Mouse (Mus musculus) right cerebral cortex, postnatal 25 days (tissue): ENCODE data around the gene Asb18.

ENCODE experiments used
- DNase-seq: peaks from one replicate; pipeline ENCODE4 v3.0.0; 2022

Asb18 gene

DNA sequence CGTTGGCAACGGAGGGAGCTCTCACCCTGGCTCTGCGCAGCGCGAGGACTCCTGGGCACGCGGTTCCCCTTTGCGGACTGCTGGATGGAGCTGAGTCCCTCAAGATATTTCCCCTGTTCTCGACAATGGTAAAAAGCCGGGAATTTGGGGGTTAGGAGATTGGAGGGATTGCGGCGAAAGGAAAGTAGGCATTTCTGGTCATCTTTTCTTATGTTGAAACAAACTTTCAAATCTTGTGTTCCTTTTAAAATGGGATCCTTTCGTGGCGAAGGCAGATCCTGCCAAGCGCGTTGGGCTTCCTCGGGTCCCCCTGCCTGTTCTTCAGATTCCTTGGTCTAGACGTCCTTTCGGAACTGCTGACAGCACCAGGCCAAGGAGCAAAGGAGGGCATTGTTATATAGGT, 82.4 kb downstream of the Asb18 start:
- DNase-seq, result no peak

DNA sequence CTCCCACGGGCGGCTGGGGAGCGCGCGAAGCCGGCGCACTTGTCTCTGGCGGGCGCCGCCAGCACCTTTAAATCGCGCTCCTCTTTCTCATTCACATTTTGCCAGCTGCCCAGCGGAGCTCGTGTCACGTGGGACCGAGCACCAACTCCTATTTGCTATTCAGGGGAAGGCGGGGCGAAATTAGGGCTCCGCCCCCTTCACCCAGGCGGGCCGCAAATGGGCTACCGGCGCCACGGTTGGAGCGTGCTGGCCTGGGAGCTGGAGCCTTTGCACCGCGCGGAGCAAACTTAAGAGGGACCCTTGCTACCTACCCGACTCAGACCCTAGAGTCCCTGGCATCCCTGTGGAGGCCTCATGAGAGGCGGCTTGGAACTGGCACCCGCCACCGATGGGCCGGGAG, 83.3 kb downstream of the Asb18 start, which contains the start of gene Gbx2:
Gbx2 (minus strand) TSS at position 60 of the 400 bp plus-strand sequence.
- no peak for DNase-seq

DNA sequence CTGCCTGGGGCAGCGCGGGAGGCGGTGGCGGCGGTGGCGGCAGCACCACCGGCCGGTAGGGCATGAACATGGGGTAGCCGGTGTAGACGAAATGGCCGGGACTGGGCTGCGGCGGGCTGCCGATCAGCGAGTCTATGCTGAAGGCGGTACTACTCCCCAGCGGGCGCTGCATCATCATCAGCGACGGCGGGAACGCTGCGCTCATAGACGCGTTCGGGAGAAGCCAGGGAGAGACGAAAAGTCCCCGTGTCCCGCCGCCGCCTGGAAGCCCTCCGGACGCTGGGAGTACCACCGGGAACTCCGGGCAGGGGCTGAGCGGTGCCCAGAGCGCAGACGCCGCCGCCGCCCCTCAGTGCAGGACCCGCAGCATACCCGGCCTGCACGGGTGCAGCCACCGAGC, 83.9 kb downstream of the Asb18 start:
- no peak for DNase-seq

DNA sequence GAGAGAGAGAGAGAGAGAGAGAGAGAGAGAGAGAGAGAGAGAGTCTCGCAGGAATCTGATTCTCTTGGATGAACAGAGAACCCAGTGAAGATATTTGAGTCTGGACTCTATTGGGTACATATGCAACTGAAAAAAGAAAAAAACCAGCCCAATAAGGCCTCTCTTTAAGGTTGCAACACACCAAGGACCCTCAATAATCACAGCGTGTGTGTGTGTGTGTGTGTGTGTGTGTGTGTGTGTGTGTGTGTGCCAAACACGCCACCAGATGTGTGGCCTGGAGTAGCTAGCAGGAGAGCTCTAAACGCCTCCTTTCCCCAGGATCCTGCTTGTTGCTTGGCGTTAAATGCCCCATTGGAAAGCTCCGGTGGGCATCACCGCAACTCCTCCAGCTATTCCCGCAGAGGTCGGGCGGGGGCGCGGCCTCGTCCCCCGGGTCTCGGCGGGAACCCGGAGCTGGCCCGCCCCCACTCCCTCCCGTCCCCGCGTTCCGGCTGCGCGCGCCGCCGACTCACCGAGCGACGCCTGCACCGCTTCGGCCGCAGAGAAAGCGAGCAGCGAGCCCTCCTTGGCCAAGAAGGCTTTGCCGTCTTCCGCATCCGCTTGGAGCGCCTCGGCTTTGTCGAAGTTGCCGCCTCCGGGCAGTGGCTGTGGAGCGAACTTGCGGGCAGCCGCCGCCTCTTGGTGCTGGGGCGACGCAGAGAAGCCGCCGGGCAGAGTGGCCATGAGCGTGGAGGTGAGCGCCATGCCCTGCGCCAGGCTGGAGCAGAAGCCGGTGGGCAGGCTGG, 84.6 kb downstream of the Asb18 start:
- DNase-seq, result no peak

DNA sequence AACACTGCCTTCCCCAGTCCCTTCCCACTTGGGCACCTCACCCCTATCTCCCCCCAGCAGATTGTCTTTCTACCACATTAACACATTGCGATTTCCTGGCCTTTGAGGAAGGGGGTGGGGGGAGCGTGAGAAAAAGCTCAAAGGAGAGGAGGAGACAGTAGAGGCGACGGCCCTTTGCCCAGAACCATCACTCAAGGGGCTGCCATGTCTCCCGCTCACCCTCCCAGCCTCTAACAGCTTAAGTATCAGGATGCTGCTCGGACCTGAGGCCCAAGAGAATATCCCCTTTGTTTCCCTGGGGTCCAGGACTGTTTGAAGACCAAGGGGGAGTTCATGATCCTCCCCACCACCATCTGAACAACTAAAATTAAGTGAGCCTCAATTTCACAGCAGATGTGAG, 85.3 kb downstream of the Asb18 start:
- no peak for DNase-seq

DNA sequence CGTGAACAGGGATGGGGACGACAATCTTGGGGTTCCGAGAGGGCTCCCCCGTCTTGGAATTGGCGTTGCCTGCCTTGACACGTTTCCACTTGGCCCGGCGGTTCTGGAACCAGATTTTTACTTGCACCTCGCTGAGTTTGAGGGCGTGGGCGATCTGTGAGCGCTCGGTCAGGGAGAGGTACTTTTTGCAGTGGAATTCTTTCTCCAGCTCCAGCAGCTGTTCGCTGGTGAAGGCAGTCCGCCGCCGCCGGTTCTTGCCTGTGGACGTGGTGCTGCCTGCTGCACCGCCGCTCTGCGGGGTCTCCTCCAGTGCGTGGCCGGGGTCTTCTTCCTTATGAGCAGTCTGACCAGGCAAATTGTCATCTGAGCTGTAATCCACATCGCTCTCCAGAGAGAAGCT, 85.8 kb downstream of the Asb18 start:
- DNase-seq, result no peak

DNA sequence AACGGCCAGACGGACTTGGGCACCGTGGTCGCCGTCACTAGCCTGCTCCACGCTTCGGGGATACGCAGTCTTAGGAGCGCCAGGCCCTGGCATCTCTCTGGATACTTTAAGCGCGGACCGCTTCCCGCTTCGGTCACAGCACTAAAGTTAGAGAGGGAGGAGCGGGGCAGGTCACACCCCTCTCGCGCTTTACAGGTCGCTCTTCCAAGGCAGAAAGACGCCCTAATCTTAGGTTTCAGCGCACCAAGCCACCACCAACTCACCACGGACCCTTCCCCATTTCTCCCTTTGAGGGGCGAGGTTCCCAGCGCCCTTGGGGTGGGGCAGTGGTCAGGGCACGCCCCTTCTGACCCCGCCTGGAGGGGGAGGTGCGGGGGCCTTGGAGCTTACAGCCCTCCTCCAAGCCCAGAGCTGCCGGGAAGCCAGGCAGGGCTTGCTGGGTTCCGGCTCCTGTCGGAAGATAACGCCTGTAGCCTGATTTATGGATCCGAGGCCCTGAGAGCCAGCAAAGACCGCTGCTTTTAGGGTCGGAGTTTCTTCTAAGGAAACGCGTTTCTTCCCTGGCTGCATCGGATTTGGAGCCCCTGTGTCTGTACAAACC, 87.3 kb downstream of the Asb18 start:
- DNase-seq, result no peak

DNA sequence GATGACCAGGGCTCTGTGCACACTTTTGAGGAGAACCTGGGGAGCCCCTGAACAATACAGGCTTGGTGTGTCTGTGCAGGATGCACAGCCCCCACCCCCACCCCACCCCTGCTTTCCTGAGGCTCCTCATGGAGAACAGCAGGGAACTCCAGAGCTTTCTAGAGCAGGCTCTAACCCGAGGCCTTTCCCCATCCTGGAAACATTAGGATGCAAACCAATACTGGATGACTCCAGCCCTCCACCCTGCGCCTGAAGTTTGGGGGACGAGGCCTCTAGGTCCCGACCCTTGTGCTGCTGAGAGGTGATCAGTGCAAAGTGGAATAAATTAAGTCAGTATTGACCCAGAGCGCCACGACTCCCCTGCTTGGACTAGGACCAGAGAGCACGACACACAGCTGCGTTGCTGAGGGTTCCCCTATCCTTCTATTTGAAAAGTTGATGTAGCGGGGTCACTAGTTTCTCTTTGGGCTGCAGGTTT, 87.8 kb downstream of the Asb18 start:
- DNase-seq, result no peak

DNA sequence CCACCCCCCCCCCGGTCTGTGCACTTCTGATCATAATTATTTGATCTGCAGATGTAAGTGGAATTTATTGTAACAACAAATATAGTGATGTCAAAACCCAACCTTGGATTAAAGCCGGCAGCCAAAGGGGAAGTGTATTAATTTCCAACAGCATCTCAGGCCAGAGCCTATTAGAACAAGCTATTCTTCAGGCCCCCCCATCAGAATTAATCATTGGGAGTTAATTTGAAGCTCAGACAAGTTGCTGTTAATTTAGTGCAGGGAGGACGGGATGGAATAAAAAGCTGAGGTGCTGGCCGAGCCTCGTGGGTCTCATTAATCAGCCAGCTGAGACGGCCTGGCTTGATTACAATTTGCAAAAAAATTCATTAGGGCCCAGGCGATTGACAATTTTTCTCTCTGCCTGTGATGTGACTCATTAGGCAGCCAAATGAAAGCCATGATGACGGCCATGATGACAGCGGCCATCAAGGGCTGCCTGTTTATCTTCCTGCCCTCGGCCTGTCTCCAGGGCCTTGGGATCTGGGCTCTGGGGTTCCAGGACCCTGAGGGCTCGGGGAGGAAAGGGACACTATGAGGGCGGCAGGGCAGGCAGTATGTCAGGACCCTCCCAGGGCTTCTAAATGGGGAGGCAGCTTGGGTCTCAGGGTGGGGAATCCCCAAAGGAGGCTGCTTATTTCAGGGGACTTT, 88.8 kb downstream of the Asb18 start:
- no peak for DNase-seq

DNA sequence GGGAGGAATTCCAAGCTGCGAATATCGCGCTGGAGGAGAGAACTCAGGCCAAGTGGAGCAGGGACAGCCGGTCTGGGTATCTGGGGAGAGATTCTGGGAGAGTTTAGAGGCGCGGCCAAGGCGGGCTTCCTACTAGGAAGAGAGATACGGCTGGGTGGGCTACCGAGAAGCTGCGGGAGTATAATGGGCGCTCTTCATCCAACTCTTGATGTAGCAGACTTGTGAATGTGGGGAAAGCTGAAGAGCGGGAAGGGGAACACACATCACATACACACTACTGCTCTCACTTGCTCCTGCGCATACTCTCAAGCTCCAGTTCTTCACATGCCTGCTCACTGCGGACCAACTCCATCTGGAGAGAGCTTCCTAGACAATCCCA, 90.8 kb downstream of the Asb18 start:
- no peak for DNase-seq

DNA sequence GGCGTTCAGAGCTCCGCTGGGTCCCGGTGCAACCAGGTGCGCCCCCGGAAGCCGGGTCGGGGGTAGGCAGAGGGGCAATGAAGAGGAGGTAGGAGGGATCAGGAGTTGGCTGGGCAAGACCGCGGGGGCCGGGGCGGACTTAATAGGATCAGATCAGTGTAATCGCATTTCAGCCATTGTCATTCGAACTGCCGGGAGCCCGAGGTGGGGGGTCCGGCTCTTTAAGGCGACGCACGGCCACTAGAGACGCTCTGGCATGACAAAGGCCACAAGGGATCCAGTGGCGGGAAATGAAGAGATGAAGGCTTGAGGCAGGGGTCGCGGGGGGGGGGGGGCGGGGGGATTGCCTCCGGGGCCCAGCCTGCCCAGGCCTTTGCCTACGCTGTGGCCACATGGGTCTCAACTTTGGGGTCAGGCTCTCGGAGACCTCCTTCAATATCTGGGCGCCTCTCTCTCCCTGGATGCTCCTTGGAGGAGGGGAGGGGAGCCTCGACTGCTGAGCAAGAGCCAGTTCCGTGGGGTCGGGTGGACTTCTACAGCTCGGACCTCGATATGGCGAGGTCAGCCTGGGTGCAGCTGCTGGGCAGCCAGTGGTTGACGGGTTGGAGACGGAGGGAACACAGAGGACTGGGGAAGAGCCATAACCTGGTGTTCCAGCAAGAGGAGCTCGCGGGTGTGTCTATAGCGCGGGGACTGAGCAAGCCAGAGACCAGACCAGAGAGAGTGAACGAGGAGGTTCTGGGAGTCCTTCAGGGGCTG, 91.4 kb downstream of the Asb18 start:
- no peak for DNase-seq

DNA sequence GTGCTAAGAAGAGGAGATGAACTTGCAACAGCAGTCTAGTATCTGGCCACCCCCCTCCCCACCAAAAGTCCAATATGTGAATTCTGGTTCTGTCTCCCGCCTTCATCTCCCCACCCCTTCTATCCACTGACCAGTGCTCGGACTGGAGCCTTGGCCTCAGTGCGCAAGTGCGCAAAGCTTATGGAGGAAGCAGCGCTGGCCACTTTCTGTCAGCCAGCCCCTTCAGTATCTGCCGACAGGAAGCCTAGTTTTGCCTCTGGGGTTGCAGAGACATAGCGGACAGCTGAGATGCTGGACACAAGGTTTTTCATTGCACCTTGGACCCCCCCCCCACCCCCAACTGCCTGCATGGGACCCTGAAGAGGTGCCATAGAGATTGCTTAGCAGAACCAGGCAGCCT, 92.2 kb downstream of the Asb18 start:
- no peak for DNase-seq

DNA sequence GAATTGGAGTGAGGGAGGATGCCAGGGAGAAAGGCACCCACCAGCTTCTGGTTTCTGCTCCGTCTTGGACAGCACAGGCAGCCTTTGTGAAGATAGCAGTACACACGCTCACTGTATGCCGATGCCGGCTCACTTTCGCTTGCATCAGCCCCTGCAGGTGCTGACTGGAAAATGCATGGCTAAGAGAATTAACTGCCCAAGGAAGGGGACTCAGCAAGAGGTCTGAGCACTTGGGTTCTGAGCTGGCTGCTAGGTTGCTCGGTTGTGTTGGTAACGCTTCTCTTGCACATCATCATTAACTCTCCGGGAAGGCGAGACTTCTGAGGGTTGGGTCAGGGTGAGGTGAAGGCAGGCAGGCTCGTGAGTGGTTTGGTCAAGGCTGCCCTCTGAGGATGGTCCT, 92.7 kb downstream of the Asb18 start:
- DNase-seq, result no peak

DNA sequence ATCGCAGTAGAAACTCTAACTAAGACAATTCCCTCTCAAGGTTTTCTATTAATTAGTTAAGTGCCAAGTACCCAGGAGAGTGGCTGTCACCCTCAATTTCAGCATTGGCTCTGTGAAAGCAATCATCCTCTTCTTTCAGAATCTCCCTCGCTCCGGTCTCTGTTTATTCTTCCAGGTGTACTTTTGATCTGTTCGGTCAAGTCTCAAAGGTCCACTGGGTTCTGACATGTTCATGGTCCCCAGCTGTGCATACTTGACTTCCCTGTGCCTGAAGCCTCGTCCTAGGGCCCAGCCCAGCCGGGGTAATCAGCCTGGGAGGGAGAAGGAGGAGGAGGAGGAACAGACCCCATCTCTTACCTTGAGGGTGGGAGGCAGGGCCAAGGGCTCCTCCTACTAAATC, 95.3 kb downstream of the Asb18 start:
- DNase-seq, result no peak

DNA sequence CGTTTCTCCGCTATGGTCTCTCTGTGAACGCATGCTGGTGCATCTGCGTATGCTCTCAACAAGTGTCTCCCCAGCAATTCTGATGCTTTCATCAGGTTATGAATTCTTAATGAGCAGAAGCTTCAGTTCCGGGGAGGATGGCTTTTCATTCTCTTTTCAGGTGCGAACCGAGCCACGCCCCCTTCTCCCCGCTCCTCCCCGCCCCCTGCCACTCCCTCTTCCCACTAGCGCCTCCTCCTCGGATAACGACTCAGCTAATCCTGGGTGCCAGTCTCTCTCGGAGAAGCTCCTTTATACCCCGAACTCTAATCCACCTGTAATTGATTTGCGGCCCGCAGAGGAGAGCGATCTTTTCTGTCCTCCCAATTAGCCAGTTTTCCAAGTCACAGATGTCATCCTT, 96.4 kb downstream of the Asb18 start:
- DNase-seq, result no peak

DNA sequence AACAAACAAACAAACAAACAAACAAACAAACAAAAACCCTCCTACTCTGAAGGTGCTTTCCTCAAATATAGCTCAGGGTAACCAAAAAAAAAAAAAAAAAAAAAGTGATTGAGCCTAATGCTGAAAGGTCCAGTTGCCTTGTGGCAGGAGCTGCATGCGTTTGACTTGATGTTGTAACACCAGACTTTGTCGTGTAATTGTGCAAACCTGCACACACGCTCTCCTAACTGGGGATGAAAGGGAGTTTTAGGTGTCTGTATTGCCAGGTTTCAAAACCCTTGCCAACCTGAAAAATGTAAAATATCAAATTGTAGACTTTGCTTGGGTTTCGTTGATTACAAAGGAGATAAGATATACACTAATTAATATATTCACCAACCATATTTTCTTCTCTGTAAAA, 100.9 kb downstream of the Asb18 start:
- no peak for DNase-seq

DNA sequence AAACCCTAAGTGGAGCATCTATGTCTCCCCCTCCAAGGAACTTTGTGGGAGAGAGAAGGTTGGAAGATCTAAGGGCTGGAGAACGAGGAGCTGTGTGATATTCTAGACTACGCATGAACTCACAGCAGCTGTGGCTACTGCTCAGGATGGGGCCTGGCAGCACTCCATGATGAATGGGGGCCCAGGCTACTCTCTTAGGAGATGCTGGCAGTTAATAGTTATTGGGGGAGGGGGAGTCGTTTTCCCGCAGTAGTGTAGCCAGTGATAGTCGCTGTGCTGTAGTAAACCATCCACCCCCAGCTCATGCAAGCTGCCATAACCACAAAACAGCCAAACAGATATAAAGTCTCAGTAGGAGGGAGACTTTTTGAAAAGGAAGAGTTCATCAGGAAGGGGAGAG, 102.1 kb downstream of the Asb18 start:
- no peak for DNase-seq

DNA sequence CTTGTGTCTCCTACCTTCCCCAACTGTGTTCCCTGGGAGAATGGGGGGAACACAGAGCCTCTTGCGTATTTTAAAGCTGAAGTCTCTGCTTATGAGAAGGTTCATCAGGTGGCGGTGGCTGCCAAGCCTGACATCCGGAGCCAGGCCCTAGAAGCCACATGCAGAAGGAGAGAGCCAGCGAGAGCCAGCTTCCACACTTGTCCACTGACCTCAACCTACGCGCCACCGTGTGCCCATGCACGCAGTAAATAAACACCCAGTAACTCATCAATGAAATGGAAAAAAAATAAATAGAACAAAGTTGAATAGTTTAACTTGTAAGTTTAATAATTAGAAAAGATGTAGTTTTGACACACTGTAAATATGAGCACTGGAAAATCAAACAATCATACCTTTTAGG, 104.7 kb downstream of the Asb18 start:
- DNase-seq, result no peak

DNA sequence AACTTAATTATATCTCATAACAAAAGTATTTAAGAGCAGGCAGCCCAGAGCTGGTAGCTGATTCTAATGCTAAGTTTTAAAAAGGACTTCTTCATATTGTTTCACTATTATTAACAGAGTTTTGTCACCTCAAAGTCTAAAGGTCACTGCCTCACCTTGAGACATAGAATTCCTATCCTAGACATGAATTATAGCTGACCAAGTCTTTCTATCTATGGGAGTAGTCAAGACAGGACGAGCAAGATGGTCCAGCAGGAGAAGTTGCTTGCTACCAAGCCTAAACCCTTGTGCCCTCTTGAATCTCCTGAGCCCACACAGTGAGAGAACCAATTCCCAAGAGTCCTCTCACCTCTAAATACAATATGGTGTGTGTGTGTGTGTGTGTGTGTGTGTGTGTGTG, 111.8 kb downstream of the Asb18 start:
- DNase-seq, result no peak

DNA sequence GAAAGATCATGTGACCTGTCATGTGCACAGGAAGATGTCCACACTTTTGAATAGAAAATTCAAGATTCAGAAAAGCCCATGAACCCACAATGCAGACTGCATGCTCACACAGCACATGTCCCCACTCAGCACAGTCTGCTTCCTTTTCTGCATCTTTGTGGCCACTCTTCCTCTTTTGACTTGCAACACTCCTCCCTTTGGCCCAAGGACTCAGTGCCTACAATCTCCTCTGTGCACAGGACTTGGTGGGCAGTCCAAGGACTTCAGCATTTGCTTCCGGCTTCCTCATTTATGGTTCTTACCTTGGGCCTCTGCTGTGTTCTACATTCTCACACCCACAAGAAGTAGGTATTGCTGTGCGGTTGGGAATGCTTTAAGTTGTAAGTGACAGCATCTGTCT, 112.2 kb downstream of the Asb18 start:
- no peak for DNase-seq

DNA sequence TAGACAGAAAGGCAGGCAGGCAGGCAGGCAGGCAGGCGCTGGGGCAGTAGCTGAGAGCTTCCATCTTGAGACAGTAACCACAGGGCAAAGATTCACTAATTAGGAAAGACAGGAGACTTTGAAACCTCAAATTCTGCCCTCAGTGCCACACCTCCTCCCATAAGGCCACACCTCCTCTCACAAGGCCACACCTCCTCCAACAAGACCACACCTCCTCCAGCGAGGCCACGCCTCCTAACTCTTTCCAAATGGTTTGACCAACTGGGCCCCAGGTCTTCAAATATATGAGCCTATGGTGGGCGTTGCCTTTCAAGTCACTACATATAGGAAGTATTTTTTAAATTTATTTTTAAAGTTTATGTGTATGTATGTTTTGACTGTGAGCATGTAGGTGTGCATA, 113.1 kb downstream of the Asb18 start:
- DNase-seq, result no peak
